Mouse (Mus musculus) megakaryocyte, embryonic 14.5 days (primary cell): ENCODE measurements around the gene Tas1r2.

Experiments
- FLI1 ChIP-seq: IDR thresholded peaks from 2 replicates; pipeline ENCODE4 v1.6.1; 2012; ENCODE audit warnings: low read length, inconsistent platforms, mixed read lengths
- GATA1 ChIP-seq: IDR thresholded peaks from 3 replicates; pipeline ENCODE4 v1.6.1; 2012; ENCODE audit warnings: mixed read lengths, low read length, inconsistent platforms, borderline replicate concordance

DNA sequence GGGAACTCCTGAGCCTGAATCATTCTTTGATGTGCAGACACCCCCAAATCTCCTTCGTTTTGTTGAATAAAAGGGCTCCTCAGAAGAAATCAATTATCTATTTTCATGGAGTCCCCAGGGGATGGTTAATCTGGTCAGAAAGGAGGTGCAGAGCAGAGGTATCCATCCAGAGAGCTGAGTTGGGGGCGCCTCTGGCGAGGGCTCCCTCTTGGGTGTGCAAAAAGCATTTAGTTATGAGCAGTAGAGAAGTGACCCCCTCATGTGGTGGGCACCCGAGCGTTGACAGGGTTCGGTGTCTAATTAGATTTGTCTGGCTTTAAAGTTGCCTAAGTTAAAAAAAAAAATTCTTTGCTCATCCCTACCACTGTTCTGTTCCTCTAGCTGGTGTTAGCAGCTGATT, 42.4 kb upstream of the Tas1r2 start:
- TF ChIP-seq GATA1 (no peak), FLI1 (no peak)
